Mouse (Mus musculus) gastrocnemius, postnatal 4 days (tissue): ENCODE results near the gene Cldn22. TPM values are rescaled to one million over a fixed set of nuclear protein-coding genes. Genes with fewer than 3 reads are reported as not detected.
"Not testable (repeated sequence)": the region's sequence is repeated elsewhere in the genome, so short reads cannot be mapped to it uniquely, and the experiment has no call there.

Experiments
- DNase-seq, 2 experiments: peaks; one replicate each; pipeline ENCODE4 v3.0.0; 2021 to 2022; ENCODE audit warnings: low spot score in 2 of 2, mixed read lengths in 2 of 2
- long read RNA-seq, 2 experiments: library from polyadenylated mRNA; stranded (forward); transcript quantifications; one replicate each; pipeline ENCODE4 v2.0.0; 2021
- total RNA-seq, 2 experiments: library from RNA; stranded (reverse); gene quantifications; 2 replicates each; pipeline ENCODE4 v1.2.3; 2021

Cldn22 gene
- under 1 TPM; 0.27 to 0.29 TPM for total RNA-seq
- long read RNA-seq, experiment 1: 0 reads
- long read RNA-seq, experiment 2: 0 reads

DNA sequence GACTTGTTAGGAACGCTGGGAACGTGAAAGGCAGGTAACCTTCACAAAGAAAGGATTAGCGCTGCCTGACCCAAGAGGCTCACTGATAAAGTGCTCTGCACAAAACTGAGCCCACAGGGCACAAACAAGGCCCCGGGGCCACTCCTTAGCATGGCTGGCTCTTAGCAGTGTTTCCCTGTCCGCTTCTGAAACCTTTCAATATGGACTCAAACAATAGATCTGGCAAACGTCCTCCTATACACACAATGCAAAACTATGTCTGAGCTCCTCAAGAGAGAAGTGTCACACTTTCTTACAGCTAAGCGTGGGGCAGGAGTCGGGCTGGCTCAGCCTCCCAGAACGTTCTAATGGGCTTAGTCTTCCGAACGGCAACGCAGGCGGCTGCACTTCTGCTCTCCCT, at the start of gene Cldn22:
TSS of gene Cldn22 (plus strand) at position 301 of the 400 bp plus-strand sequence.
- no peak for DNase-seq

DNA sequence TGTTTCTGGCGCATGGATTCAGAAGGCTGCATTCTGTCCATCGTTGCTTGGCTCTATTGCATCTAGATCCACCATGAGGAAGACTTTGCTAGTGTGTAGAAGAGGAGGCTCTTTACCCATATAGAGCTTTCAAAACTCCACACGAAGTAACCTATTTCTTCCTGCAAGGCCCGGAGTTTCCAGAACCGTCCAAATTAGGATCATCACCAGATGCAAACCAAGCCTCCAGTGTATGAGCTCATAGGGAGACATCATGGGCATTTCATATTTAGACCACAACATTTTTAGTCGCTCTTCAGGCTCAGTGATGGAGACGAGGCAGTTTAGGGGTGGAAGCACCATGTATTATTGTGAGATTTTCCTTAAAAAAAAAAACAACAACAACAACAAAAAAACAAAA, 46.9 kb upstream of the Cldn22 start:
- no peak for DNase-seq

DNA sequence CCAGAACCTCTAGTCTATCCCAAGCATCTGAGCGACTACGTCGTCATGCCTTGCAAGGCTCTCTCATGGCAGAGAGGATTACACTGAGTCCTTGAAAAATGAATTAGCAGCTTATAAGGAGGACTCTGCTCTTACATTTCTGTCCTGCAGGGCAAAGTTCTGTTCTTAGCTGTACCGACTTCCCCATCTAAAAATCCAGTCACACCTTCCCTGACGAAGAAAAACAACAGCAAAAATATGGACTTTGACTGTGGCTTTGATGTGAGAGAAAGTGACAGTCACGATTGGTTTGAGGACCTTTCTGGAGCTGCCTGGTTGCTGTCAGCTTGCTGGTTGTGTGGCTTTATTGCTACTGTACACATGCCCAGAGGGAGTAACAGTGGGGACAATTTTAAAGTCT, 44.7 kb upstream of the Cldn22 start:
- DNase-seq: no peak

DNA sequence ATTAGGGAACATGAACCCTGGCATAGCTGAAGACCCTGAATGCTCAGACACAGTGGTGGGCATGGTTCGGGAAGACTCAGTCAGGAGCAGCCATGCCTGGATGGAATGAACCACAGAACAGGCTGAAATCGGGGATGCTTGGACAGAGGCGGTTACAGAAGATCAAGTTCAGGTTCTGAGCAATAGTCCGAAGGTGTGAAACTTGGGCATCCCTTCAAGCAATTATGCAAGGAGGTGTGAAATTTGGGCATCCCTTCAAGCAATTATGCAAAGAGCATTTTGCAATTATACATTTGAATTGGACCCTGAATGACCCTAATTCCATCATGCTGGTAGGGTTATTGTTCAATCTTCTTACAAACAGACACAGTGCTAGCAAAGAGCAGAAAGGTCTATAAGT, 42.4 kb upstream of the Cldn22 start:
- DNase-seq: no peak

DNA sequence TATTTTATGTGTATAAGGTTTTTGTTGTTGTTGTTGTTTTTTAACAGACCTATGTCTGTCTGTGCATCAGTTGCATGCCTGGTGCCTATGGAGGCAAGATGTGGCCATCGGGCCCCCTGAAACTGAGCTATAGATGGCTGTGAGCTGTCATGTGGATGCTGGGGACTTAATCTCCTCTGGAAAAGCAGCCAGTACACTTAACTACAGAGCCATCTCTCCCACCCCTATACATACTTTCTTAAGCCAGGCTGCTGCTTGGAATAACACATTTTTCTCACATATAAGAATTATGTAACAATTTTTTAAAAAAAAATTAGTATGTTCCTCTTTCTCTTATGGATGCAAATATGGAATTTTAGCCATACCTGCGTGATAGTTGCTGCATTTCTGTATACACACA, 40.7 kb upstream of the Cldn22 start:
- no peak for DNase-seq

DNA sequence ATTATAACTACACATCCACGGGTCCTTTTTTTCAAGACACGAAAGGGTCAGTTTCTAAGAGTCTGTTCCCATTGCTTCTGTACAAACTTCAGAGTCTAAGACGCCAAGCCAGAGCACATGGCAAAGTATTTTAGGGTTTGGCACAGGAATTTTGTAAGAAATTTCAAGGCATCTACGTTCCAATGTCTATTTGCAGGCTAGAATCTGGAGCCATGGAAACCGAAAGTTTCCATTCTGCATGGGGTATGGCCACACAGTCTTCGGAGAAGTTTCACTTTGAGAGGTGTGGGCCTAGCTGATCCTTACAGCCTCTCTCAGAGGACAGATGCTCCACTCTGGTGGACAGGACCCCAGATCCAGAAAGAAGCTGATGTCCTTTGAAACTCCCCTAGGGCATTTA, 40.3 kb upstream of the Cldn22 start:
- peak in 1 of 2 experiments; percentile 16 for DNase-seq

DNA sequence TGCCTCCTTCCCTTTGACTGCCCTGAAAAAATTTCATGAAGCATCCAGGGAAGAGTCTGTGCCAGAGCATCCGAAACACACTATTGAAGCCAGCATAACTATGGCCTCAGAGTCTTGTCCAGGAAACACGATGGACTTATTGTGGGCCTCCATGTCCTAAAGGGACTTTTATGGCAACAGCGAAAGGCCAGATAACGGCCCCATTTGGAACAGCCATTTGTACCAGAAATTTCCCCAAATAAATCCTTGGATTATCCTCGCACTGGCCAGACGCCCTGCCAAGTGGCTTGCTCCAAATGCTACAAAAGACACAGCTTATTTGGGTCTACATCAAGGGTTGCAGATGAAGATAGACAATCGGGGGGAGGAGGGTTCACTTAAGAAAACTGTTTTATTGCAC, 39.8 kb upstream of the Cldn22 start:
- DNase-seq: peak in 1 of 2 experiments; percentile 50

DNA sequence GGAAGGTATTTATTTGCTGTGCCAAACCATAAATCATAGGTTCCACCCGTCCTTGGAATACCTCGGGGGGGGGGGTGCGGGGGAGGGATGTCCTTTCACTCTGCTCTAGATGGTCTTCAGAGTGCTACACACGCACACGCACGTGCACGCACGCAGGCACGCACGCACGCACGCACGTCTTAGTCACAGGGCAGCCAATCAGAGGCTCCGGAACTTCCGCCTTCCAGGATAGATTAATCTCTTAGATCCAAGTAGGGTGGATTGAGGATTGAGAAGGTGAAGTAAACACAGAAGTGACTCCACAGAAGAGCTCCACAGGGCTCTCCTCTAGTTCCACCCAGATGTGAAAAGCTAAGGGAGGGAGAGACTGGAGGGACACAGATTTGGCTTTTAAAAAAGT, 38.0 kb upstream of the Cldn22 start:
- DNase-seq: no peak

DNA sequence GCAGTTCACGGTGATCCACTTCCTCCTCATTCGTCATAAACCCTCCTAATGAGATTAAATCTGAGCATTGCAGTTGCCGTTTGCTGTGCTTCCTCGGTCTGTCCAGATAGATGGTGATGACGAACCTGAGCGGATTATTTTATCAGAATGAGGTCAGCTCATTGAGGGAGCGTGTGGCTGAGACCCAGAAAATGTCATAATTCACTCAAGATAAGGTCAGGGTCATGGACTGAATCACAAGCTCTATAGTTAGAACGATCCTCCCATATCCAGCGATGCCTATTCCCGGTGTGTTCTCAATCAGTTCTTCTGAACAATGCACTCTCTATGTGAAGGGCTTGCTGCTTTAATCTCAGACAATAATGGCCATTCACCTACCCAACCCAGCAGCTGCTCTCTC, 36.6 kb upstream of the Cldn22 start:
- DNase-seq: no peak

DNA sequence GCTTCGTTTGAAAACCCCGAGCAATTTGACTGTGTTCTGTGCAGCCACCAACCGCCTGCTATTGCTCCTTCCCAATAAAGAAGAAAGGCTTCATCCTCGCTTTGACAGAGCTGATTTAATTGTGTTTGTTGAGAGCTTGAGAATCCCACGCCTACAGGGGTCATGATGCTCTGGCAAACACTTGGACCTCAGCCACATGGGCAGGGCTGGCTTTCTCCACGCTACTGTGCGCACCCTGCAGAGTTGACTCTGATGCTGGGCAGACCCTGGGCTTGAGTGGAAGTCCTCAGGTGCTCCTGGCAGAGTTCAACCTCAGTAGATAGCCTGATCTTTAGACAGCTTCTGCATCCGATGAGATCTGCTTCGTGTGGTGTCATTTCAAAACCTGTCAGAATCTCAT, 32.3 kb upstream of the Cldn22 start:
- no peak for DNase-seq

DNA sequence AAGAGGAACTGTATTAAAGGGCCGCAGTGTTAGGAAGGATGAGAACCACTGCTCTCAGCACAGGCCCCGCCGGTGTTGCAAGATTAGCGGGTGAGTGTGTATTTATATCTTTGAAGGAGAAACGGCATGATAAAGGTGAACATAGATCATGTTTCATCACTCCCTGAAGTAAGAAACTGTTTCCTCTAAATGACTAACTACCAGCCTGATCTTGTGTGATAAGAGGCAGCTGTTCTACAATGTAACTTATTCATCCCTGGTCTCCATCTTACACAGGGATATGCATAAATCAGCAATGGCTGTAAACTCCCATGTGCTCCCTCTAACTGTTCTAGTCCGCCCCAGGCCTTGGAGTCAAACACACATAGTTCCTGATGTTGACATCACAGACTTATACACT, 24.8 kb upstream of the Cldn22 start:
- no peak for DNase-seq

DNA sequence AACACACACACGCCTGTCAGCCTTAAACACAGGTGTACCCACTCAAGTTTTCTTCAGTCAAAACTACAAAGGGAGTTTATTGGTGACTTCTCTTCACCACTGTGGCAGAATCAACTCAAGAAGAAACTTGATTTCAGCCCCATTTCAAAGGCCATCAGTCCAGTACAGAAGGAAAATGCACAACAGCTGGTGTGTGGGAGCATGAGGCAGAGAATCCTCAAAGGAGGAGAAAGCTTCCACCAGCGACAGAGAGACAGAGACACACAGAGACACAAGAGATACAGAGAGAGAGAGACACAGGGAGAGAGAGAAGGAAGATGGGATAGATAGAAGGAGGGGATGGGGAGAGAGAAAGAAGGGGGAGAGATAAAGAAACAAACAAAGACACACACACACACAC, 21.9 kb upstream of the Cldn22 start:
- DNase-seq: no peak

DNA sequence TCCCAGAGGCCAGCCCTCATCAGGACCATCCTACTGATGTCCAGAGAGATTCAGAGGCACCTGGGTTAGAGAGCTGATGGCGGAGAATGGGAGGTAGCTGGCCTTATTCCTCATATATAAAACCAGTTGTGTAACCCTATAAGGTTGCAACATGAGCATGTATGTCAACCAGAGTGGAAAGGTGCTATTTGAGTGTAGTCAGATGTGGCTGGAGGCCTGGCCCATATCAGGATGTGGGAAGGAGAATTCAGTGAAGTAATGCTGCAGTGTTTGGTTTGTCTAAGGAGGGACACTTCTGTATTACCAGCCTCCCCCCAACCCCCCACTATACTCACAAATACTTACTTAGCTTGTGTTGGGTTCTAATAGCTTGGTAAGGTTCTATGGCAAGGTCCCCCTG, 20.0 kb upstream of the Cldn22 start:
- no peak for DNase-seq

DNA sequence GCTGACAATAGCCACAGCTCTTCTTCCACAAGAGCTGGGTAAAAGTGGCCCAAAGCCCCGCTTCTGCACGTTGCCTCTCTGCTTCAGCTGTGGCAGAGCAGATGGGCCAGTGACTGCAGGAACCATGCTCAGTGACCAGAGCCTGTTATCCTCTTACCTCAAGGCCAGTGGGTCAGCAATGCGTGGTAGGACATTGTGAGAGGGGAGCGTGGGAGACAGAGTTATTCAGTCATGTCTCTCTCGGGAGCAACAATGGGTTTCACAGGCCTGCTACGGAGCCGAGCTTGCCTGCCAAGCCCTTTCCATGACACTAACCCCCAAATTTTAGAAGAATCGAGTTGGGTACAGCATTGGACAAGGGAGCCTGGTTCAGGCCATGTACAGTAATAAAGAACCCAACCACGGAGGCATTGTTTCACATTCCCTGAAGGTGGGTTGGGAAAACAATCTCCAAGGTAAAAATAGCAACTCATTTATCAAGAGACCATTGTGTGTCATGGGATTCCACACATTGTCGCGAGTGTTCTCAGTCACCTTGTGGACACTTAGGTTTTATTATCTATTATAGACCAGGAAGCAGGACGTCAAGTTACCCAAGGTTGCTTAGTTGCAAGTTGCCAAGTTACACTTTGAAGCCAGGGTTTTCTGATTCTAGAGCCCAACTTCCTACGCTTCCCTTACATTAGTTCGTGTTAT, 14.2 kb upstream of the Cldn22 start:
- no peak for DNase-seq

DNA sequence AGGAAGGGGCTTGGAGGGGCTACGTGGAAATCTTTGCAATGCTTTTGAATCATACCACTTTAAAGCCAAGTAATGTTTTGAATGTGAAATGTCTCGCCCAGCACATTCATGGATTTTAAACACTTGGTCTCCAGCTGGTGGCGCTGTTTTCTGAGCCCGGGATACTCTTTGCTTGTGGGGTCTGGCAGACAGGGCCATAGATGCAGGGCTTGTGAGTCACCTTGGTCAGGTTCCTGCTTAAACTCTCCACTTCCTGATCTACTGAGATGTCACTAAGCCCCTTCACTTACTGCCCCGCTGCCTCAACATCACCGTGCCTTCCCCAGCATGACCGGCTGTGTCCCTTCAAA, 13.6 kb upstream of the Cldn22 start:
- no peak for DNase-seq

DNA sequence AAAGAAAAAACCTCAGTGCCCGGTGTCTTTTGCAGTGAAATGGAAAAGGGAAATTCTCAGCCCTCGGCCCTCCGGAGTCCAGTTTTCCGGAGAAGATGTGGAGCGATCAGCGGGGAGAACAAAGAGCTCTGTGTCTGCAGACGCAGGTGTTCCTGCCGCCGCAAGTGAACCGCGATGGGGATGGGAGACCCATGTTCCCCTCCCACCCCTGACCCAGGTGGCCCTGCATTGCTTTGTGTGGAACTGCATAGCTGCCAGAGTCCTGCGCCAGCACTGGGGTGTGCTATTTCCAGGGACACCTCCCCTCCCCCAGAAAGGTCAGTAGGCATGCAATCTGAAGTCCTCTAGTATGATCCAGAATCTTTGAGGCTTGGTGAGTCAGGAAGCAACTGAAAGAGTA, 13.1 kb upstream of the Cldn22 start:
- no peak for DNase-seq

DNA sequence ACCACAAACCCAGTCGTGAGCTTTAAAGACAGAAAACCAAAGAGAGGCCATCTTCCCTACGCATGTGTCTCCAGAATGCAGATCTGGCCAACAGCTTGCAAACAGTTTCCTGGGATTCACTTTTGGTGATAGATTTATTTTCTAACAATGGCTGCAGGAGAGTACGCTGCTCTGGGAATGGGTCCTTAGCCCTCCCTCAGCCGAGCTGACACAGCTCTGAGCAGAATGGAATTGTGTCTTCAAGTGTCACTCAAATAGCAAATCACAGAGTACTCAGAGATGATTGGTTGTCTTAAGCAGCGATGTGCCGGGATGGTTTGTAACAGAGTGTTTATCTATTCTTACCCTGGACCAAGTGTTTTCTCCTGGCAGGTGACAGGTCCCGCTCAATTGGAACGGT, 5.2 kb upstream of the Cldn22 start:
- DNase-seq: no peak

DNA sequence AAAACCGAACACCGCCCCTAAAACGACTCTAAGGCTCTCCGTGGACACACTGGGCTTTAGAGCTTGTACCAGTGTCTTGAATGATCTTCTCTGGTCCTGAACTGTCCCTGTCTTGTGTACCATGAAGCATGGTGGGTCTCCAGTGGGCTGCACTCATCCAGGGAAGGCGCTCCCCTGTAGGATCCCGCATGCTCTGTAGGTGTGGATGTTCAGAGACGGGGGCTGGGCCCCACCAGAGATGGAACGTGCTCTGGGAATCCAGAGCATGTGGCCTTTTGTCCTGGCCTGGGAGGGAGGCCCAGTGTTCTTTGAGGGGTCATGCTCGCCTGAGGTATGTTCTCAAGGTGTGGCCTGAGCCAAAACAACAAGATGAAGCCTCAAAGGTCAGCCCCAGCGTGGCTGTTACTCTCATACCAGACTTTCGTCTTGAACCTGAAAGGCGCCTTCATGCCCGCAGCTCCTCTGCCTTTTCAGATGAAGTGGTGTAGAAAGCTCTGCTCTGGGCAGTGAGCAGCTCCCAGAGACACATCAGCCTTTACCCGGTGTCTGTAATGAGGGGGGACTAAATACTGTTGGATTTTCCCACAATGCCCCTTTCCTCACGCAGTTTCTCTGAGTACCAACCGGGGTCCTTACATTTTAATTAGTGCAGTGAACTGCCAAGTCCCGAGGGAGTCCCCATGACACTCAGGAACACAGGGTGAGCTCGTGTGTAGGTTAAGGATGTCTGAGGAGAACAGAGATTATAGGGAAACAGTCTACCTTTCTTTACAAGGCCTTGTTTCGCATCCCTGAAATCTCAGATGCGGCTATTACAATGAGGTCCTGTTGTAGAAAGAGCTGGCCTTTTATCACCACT, 3.1 kb upstream of the Cldn22 start:
- DNase-seq: no peak

DNA sequence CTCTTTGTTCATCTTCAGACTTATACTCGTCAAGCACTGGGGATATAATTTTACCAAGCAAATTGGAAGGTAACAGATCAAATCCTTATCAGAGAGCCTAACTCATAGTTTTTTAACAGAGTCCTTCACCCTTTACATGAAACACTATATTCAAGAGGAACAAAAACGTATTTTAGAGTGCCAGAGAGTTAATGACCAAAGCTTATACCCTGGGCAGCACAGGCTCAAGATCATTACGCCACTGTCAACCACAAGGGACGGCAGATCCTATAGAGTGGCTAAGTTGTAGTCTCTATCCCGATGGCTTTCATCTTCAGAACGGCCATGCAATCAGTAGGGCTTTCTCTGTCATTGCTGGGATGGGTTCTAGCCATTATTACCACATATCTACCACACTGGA, 2.4 kb upstream of the Cldn22 start, which contains the start of gene Cldn24:
TSS of gene Cldn24 (plus strand) at position 301 of the 400 bp plus-strand sequence.
- no peak for DNase-seq

DNA sequence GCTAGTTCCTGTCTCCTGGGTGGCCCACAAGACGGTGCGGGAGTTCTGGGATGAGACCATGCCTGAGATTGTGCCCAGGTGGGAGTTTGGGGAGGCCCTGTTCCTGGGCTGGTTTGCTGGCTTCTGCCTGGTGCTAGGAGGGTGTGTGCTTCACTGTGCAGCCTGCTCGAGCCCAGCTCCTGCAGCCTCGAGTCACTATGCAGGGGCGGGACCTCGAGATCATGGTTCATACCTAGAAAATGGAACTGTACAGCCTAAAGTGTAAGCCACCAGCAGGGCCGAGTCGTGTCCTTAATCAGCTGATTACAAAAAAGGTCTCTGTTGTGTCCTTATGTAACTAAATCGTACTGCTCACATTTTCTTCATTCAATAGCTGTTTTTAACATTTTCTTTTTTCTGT, 1.7 kb upstream of the Cldn22 start:
- DNase-seq: not testable (repeated sequence)

DNA sequence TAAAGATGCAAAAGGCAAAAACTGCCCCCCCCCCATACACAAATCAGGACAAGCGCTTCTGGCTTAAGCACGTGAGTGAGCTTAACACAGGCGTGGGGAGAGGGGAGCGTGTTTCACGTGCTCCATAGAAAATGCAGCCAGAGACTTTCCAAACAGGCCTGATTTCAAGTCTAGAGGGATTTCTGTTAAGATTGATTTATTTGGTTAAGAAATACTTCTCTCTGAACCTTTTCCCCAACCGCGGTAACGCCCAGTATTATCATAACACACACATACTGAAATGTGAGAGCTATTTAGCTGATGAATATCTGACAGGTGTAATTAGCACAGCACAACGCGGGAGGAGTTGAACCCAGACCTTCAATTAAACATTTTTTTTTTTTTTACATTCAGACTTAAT, 505 bp upstream of the Cldn22 start:
- DNase-seq: no peak

DNA sequence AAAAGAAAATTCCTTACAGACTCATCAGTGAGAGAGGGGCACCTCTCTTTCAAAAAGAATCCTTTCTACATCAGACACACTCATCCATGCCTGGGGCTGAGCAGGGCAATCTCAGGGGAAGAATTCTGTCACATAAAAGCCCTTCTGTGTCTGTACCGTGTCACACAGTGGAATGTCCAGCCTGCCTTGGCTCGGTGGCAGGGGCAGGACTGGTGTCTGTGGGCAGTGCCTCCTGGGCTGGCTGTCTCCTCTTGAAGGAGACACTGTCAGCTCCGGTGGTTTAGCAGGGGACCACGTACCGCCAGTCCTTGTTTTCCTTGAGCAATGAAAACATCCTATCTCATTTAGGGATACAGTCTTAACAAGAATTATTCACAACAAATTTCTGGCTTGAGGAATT, 1.3 kb downstream of the Cldn22 start:
- no peak for DNase-seq

DNA sequence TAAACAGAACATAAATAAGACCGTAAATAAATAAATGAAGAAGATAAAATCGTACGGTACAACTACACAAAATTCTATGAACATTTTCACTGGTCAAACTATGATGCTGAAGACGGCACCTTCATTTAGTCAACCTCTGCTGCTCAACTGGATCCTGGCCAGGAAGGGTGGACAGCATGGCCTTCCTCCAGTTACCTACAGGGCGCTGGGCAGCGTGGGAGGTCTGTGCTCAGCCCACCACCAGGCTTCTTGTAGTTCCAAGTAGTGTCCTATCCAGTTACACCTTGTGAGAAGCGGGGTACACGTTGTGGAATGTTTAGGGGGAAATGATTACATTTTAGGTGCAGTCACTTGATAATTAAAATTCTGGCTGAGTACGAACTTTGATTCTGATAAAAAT, 2.6 kb downstream of the Cldn22 start:
- DNase-seq: no peak
